Mouse (Mus musculus) liver, adult (tissue): ENCODE measurements around the gene Dlg4.

Source experiments
- GATA4 ChIP-seq: IDR thresholded peaks from 2 replicates; pipeline ENCODE4 v1.6.1; 2014; ENCODE audit warnings: mild to moderate bottlenecking, low read length; ENCODE audit not compliant: insufficient replicate concordance

Dlg4 gene

GRCm38 (mm10) chr11:70080803-70081590 lies 64.3 kb downstream of the Dlg4 start:
- no peak for TF ChIP-seq GATA4

DNA sequence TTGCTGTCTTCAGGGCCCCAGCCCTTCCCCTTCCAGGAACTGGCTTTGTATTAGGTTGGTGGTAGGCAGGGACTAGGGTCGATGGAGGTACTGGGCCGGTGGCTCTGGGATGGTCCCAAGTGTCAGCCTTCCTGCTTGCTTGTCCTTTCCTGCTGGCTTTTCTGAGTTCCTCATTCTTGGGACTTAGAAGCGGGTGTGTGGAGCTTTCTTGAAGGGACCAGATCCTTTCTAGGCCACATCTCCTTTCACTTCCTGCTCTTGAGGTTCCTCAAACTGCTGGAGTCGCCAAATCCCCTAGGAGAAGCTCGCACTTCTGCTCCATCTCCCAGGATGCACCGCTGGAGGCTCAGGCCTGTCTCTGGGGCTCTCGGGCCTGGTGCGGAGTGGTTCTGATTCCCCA lies 67.8 kb downstream of the Dlg4 start:
- no peak for TF ChIP-seq GATA4

DNA sequence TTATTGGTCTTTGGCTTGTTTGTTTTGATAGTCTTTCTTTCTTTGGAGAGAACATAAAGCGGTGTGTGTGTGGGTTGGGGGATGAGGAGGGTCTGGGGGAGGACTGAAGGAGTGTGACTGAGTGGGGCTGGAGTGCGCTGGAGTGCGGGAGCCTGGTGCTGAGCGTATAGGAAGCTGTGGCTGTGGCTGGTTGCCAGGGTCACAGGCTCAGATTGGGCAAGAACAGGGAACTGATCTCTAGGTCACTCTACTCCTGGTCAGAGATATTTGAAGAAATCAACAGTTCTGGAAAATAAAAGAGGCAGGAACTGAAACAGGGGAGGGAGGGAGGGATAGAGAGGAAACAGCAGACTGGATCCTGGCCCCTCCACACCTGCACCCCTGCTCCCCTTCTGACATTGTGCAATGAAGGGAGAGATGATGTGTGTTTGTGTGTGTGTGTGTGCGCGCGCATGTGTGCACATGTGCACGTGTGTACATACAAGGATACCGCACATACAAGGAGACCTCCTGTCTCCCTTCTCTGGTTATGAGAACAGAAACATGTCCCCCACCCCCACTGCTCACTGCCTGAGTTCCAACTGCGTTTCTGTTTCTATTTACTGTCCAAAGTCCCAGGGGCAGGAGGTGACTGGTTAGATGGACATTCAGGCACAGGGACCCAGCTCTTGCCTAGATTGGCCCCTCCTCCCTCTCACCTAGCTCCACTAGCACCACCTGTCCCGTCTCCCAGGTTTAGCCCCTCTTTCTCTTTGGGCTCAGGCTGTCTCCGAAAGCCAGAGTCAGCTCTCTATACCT lies 75.4 kb downstream of the Dlg4 start, which contains the start of gene Asgr2:
TSS of gene Asgr2 (plus strand) at position 659 of the 798 bp plus-strand sequence.
- no peak for TF ChIP-seq GATA4
